Mouse (Mus musculus) olfactory bulb, adult 2 months (tissue): ENCODE data around the gene Lrrc45. TPM values are rescaled to one million over a fixed set of nuclear protein-coding genes. Genes with fewer than 3 reads are reported as not detected.

Source experiments
- H3K27ac ChIP-seq: fragments of 200-500 bp; 2 replicates; pipeline ENCODE4 v1.5.1; 2012; ENCODE audit warnings: low read depth, low read length; ENCODE audit not compliant: insufficient read depth
- H3K4me1 ChIP-seq: fragments of 200-500 bp; 2 replicates; pipeline ENCODE4 v1.6.1; 2012; ENCODE audit warnings: low read length; ENCODE audit not compliant: control insufficient read depth, insufficient read depth
- H3K4me3 ChIP-seq: fragments of 200-500 bp; 2 replicates; pipeline ENCODE4 v1.5.1; 2012; ENCODE audit warnings: mild to moderate bottlenecking, low read depth, low read length, moderate library complexity; ENCODE audit not compliant: insufficient read depth
- CTCF ChIP-seq: fragments of 200-500 bp; IDR thresholded peaks from 2 replicates; pipeline ENCODE4 v1.5.1; 2012; ENCODE audit warnings: low read depth, mild to moderate bottlenecking, low read length, moderate library complexity; ENCODE audit not compliant: insufficient read depth
- POLR2A ChIP-seq: fragments of 200-500 bp; IDR thresholded peaks from 2 replicates; pipeline ENCODE4 v1.6.1; 2012; ENCODE audit warnings: mild to moderate bottlenecking, low read depth, low read length, moderate library complexity; ENCODE audit not compliant: insufficient read depth
- WGBS: fragments of 180-500 bp; shearing (Covaris S2); methylation state at CpG from one replicate; pipeline ENCODE4 v1.1.7; 2018; 5-methylcytosine and 5-hydroxymethylcytosine counted together
- polyA plus RNA-seq: library from polyadenylated mRNA; stranded (reverse); fragments of >200 nt; gene quantifications from 2 replicates; pipeline ENCODE4 v1.2.4, GENCODE M21; 2012; ENCODE audit warnings: low replicate concordance; ENCODE audit not compliant: missing spikeins, insufficient read depth, insufficient read length

The Lrrc45 gene
- polyA plus RNA-seq, 1 experiment, result not detected

GRCm38 (mm10) chr11:120730331-120730870 lies 16.7 kb downstream of the Lrrc45 start:
- Histone ChIP-seq H3K27ac (no peak overlapping the region), H3K4me3 (no peak overlapping the region), H3K4me1 (peaks cover 14% of the 10 kb centered on the region)
- WGBS, result 92% methylated on average over 10 of the region's 10 CpGs
- TF ChIP-seq CTCF (no peak), POLR2A (no peak)

- WGBS, result 96% methylated on average over 1 of the region's 1 CpGs
- H3K27ac ChIP-seq, result no peak overlapping the region
- no peak for TF ChIP-seq POLR2A
- no peak for TF ChIP-seq CTCF
- H3K4me1 ChIP-seq, result peaks cover 10% of the 10 kb centered on the region
- H3K4me3 ChIP-seq, result no peak overlapping the region
These were observed 17.7 kb downstream of the Lrrc45 start for GRCm38 (mm10) chr11:120731395-120731794.

GRCm38 (mm10) chr11:120731858-120732680 lies 18.3 kb downstream of the Lrrc45 start, which contains the start of gene Cbr2:
Cbr2 (minus strand) TSS chr11:120732114.
- TF ChIP-seq POLR2A (no peak), CTCF (no peak)
- WGBS, result 76% methylated on average over 12 of the region's 12 CpGs
- Histone ChIP-seq H3K4me3 (no peak within 1 kb of the TSS), H3K4me1 (peaks cover 5% of the 10 kb centered on the region), H3K27ac (no peak within 1 kb of the TSS)

- no peak overlapping the region for H3K27ac ChIP-seq
- WGBS, result 47% methylated on average over 6 of the region's 6 CpGs
- TF ChIP-seq CTCF (no peak), POLR2A (no peak)
- peaks cover 3% of the 10 kb centered on the region; the same call in 1 of the 2 replicates for H3K4me1 ChIP-seq
- H3K4me3 ChIP-seq, result no peak overlapping the region
These were observed 19.8 kb downstream of the Lrrc45 start for GRCm38 (mm10) chr11:120733521-120733920.

- Histone ChIP-seq H3K4me1 (no peaks in the 10 kb centered on the region), H3K4me3 (no peak overlapping the region), H3K27ac (no peak overlapping the region)
- WGBS, result 79% methylated on average over 6 of the region's 6 CpGs
- TF ChIP-seq POLR2A (no peak), CTCF (no peak)
These were observed 22.7 kb downstream of the Lrrc45 start for GRCm38 (mm10) chr11:120736424-120736823.

GRCm38 (mm10) chr11:120740981-120741380 lies 27.3 kb downstream of the Lrrc45 start:
- 85% methylated on average over 5 of the region's 5 CpGs for WGBS
- Histone ChIP-seq H3K4me3 (no peak overlapping the region), H3K27ac (no peak overlapping the region), H3K4me1 (no peaks in the 10 kb centered on the region)
- TF ChIP-seq CTCF (no peak), POLR2A (no peak)

- 80% methylated on average over 7 of the region's 7 CpGs for WGBS
- Histone ChIP-seq H3K4me3 (no peak overlapping the region), H3K27ac (no peak overlapping the region), H3K4me1 (no peaks in the 10 kb centered on the region)
- TF ChIP-seq POLR2A (no peak), CTCF (no peak)
These were observed 30.5 kb downstream of the Lrrc45 start for GRCm38 (mm10) chr11:120744121-120744701.

GRCm38 (mm10) chr11:120747974-120748373 lies 34.2 kb downstream of the Lrrc45 start:
- Histone ChIP-seq H3K4me3 (no peak overlapping the region), H3K27ac (no peak overlapping the region), H3K4me1 (no peaks in the 10 kb centered on the region)
- TF ChIP-seq CTCF (no peak), POLR2A (no peak)
- 75% methylated on average over 4 of the region's 4 CpGs for WGBS

GRCm38 (mm10) chr11:120749430-120749829 lies 35.7 kb downstream of the Lrrc45 start:
- Histone ChIP-seq H3K4me3 (no peak overlapping the region), H3K4me1 (no peaks in the 10 kb centered on the region), H3K27ac (no peak overlapping the region)
- 58% methylated on average over 8 of the region's 8 CpGs for WGBS
- TF ChIP-seq POLR2A (no peak), CTCF (no peak)
